Mouse (Mus musculus): Measurements from ENCODE around the gene Oas1e. TPM values are rescaled to one million over a fixed set of nuclear protein-coding genes. Genes with fewer than 3 reads are reported as not detected.

Gene Oas1e
- polyA plus RNA-seq, 1 experiment from 2014 or later = not detected

DNA sequence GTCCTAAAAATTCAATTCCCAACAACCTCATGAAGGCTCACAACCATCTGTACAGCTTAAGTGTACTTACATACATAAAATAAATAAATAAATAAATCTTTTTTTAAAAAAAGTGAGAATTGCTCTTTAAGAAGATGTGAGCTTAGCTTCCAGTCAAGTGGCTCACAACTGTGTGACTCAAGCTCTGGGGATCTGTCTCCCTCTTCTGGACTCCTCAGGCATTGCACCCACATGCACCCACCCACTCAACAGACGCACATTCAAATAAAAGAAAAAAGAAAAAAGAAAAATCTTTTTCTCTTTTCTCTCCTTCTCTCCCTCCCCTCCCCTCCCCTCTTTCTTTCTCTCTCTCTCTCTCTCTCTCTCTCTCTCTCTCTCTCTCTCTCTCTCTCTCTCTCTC, 13.7 kb downstream of the Oas1e start:
- H3K4me1 ChIP-seq (ENCODE audit: control insufficient read depth, insufficient read depth, low read length) = peaks cover 19% of the 10 kb centered on the region
- no peak overlapping the region for H3K4me2 ChIP-seq (ENCODE audit: low read depth, low read length)
- no peak overlapping the region for H3K9ac ChIP-seq (ENCODE audit: low read length)
- no peaks in the 10 kb centered on the region for H3K9me3 ChIP-seq (replicated peaks; ENCODE audit: control insufficient read depth, low read length)
- no peak overlapping the region for H3K4me3 ChIP-seq (ENCODE audit: low read length)
- H3K27me3 ChIP-seq (ENCODE audit: control insufficient read depth, insufficient read depth, low read length) = no peaks in the 10 kb centered on the region
- no peak overlapping the region for H3K27ac ChIP-seq (ENCODE audit: low read length)
- WGBS = 71% methylated on average over 1 of the region's 1 CpGs
- no peak for ATAC-seq (replicated peaks; ENCODE audit: extremely low read depth, insufficient read depth, low FRiP score)
- H3K36me3 ChIP-seq (ENCODE audit: control insufficient read depth, insufficient read depth) = no peaks in the 10 kb centered on the region

GRCm38 (mm10) chr5:120779922-120780321, 15.4 kb downstream of the Oas1e start:
- Histone ChIP-seq H3K27me3 (ENCODE audit: control insufficient read depth, insufficient read depth, low read length) (no peaks in the 10 kb centered on the region), H3K4me3 (ENCODE audit: low read length) (peak overlapping the region; percentile 16), H3K4me1 (ENCODE audit: control insufficient read depth, insufficient read depth, low read length) (peaks cover 25% of the 10 kb centered on the region), H3K4me2 (ENCODE audit: low read depth, low read length) (peak overlapping the region; percentile 55), H3K9me3 (replicated peaks; ENCODE audit: control insufficient read depth, low read length) (no peaks in the 10 kb centered on the region), H3K36me3 (ENCODE audit: control insufficient read depth, insufficient read depth) (no peaks in the 10 kb centered on the region), H3K9ac (ENCODE audit: low read length) (peak overlapping the region; percentile 44; the same call in 1 of the 2 replicates), H3K27ac (ENCODE audit: low read length) (peak overlapping the region; percentile 90)
- WGBS = 8% methylated on average over 3 of the region's 3 CpGs
- peak; percentile 53 for ATAC-seq (replicated peaks; ENCODE audit: extremely low read depth, insufficient read depth, low FRiP score)

DNA sequence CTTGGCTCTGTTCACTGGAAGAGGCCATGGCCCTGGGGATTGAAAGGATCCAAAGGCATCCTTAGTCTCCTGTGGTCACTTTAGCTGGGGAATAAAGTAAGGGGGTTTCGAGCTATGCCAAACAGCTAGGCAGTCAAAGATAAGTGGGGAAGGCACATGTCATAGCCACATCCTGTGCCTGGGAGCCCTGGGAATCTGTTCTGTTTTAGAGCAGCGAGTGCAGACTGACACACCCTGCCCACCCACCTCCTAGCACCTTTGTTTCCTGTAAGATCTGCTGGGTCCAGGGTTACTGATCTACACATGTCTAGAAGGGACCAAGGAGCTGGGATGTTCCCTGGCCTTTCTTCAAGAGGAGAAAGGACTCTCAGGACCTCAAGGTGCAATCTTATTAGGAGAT, 16.4 kb downstream of the Oas1e start:
- H3K36me3 ChIP-seq (ENCODE audit: control insufficient read depth, insufficient read depth) = no peaks in the 10 kb centered on the region
- H3K27ac ChIP-seq (ENCODE audit: low read length) = peak overlapping the region; percentile 90
- 39% methylated on average over 2 of the region's 2 CpGs for WGBS
- H3K4me2 ChIP-seq (ENCODE audit: low read depth, low read length) = no peak overlapping the region
- no peak overlapping the region for H3K4me3 ChIP-seq (ENCODE audit: low read length)
- H3K27me3 ChIP-seq (ENCODE audit: control insufficient read depth, insufficient read depth, low read length) = no peaks in the 10 kb centered on the region
- peaks cover 26% of the 10 kb centered on the region for H3K4me1 ChIP-seq (ENCODE audit: control insufficient read depth, insufficient read depth, low read length)
- H3K9ac ChIP-seq (ENCODE audit: low read length) = no peak overlapping the region
- ATAC-seq (replicated peaks; ENCODE audit: extremely low read depth, insufficient read depth, low FRiP score) = no peak
- no peaks in the 10 kb centered on the region for H3K9me3 ChIP-seq (replicated peaks; ENCODE audit: control insufficient read depth, low read length)

DNA sequence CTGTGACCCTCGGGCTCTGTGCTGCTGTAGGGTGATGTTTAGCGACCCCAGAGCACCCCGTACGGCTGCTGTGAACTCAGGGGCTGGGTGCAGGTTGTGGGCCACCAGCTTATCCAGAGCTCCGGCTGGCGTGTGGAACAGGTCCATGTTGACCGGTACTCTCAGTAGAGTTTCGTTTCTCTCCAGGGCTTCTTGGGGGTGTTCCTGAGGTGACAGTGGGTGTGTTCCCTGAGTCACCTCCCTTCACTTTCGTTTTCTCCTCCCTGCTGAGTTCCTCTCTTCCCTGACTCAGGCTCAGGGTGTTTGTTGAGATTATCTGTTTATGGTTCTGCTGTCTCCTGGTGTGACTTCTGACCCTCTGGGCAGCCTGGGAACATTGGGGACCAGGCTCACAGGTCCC, 17.9 kb downstream of the Oas1e start, which contains the start of gene Oas3:
TSS of gene Oas3 (minus strand) at position 184 of the 400 bp plus-strand sequence.
- WGBS = 68% methylated on average over 9 of the region's 9 CpGs
- Histone ChIP-seq H3K27ac (ENCODE audit: low read length) (no peak within 1 kb of the TSS), H3K4me2 (ENCODE audit: low read depth, low read length) (no peak within 1 kb of the TSS), H3K27me3 (ENCODE audit: control insufficient read depth, insufficient read depth, low read length) (no peaks in the 10 kb centered on the region), H3K4me1 (ENCODE audit: control insufficient read depth, insufficient read depth, low read length) (peaks cover 26% of the 10 kb centered on the region), H3K36me3 (ENCODE audit: control insufficient read depth, insufficient read depth) (no peaks in the 10 kb centered on the region), H3K9ac (ENCODE audit: low read length) (no peak within 1 kb of the TSS), H3K4me3 (ENCODE audit: low read length) (no peak within 1 kb of the TSS), H3K9me3 (replicated peaks; ENCODE audit: control insufficient read depth, low read length) (no peaks in the 10 kb centered on the region)
- no peak for ATAC-seq (replicated peaks; ENCODE audit: extremely low read depth, insufficient read depth, low FRiP score)

DNA sequence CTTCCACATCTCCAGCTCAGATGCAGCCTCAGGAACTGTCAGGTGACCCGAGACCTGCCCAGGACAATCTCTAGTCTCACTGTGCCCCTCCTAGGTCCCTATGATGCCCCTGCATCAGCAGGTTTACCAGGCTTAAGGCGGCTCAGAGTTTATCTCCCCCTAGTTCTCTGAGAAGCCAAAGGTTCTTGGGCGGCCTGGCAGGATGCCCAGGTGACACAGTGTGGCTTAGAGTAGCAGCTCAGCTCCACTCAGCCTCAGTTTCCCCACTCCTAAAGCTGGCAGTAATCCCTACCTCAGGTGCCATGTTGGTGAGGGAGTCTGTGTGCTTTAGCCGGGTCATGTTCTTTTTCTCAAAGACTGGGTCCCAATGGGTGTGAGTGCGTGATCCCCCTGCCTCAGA, 18.5 kb downstream of the Oas1e start:
- Histone ChIP-seq H3K9me3 (replicated peaks; ENCODE audit: control insufficient read depth, low read length) (no peaks in the 10 kb centered on the region), H3K36me3 (ENCODE audit: control insufficient read depth, insufficient read depth) (no peaks in the 10 kb centered on the region), H3K4me2 (ENCODE audit: low read depth, low read length) (no peak overlapping the region), H3K27me3 (ENCODE audit: control insufficient read depth, insufficient read depth, low read length) (no peaks in the 10 kb centered on the region), H3K9ac (ENCODE audit: low read length) (no peak overlapping the region), H3K4me1 (ENCODE audit: control insufficient read depth, insufficient read depth, low read length) (peaks cover 26% of the 10 kb centered on the region), H3K4me3 (ENCODE audit: low read length) (no peak overlapping the region), H3K27ac (ENCODE audit: low read length) (no peak overlapping the region)
- no peak for ATAC-seq (replicated peaks; ENCODE audit: extremely low read depth, insufficient read depth, low FRiP score)
- 75% methylated on average over 5 of the region's 5 CpGs for WGBS

GRCm38 (mm10) chr5:120775287-120775985, 19.9 kb downstream of the Oas1e start:
- WGBS = 59% methylated on average over 14 of the region's 14 CpGs
- peak overlapping the region; percentile 51 for H3K27ac ChIP-seq (ENCODE audit: low read length)
- peak; percentile 30 for ATAC-seq (replicated peaks; ENCODE audit: extremely low read depth, insufficient read depth, low FRiP score)

GRCm38 (mm10) chr5:120769396-120769795, 25.9 kb downstream of the Oas1e start:
- Histone ChIP-seq H3K27ac (ENCODE audit: low read length) (no peak overlapping the region), H3K4me2 (ENCODE audit: low read depth, low read length) (no peak overlapping the region), H3K9ac (ENCODE audit: low read length) (no peak overlapping the region), H3K4me1 (ENCODE audit: control insufficient read depth, insufficient read depth, low read length) (no peaks in the 10 kb centered on the region), H3K27me3 (ENCODE audit: control insufficient read depth, insufficient read depth, low read length) (no peaks in the 10 kb centered on the region), H3K36me3 (ENCODE audit: control insufficient read depth, insufficient read depth) (no peaks in the 10 kb centered on the region), H3K4me3 (ENCODE audit: low read length) (no peak overlapping the region), H3K9me3 (replicated peaks; ENCODE audit: control insufficient read depth, low read length) (no peaks in the 10 kb centered on the region)
- WGBS = 40% methylated on average over 3 of the region's 3 CpGs
- ATAC-seq (replicated peaks; ENCODE audit: extremely low read depth, insufficient read depth, low FRiP score) = no peak

More at GRCm38 (mm10) chr5:120775287-120775985, 19.9 kb downstream of the Oas1e start:
- Histone ChIP-seq H3K36me3 (ENCODE audit: control insufficient read depth, insufficient read depth) (no peaks in the 10 kb centered on the region), H3K4me1 (ENCODE audit: control insufficient read depth, insufficient read depth, low read length) (peaks cover 23% of the 10 kb centered on the region), H3K9ac (ENCODE audit: low read length) (0 out of 2 replicates have a peak overlapping the region, but pooled peaks have one; percentile 20), H3K4me2 (ENCODE audit: low read depth, low read length) (peak overlapping the region; percentile 29; the same call in 1 of the 2 replicates), H3K4me3 (ENCODE audit: low read length) (no peak overlapping the region), H3K27me3 (ENCODE audit: control insufficient read depth, insufficient read depth, low read length) (no peaks in the 10 kb centered on the region), H3K9me3 (replicated peaks; ENCODE audit: control insufficient read depth, low read length) (no peaks in the 10 kb centered on the region)

DNA sequence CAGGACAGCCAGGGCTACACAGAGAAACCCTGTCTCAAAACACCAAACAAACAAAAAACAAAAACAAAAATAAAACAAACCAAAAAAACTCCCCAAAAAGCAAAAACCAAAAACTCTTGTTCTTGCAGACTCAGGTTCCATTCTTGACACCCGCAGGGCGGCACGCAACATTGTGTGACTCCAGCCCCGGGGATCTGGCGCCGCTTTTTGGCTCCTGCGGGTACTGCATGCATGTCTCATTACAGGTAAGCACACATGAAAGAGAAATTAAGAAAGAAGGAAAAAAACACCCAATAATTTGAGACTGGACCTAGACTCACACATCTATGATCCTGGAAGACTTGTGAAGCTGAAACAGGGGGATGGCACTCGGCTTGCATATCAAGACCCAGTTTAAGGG, 30.3 kb downstream of the Oas1e start:
- Histone ChIP-seq H3K4me1 (ENCODE audit: control insufficient read depth, insufficient read depth, low read length) (no peaks in the 10 kb centered on the region; the same call in 1 of the 2 replicates), H3K27ac (ENCODE audit: low read length) (no peak overlapping the region), H3K9me3 (replicated peaks; ENCODE audit: control insufficient read depth, low read length) (no peaks in the 10 kb centered on the region), H3K9ac (ENCODE audit: low read length) (no peak overlapping the region), H3K4me3 (ENCODE audit: low read length) (no peak overlapping the region), H3K4me2 (ENCODE audit: low read depth, low read length) (no peak overlapping the region), H3K36me3 (ENCODE audit: control insufficient read depth, insufficient read depth) (no peaks in the 10 kb centered on the region), H3K27me3 (ENCODE audit: control insufficient read depth, insufficient read depth, low read length) (no peaks in the 10 kb centered on the region)
- no peak for ATAC-seq (replicated peaks; ENCODE audit: extremely low read depth, insufficient read depth, low FRiP score)
- WGBS = 60% methylated on average over 8 of the region's 8 CpGs

- no peaks in the 10 kb centered on the region for H3K27me3 ChIP-seq (ENCODE audit: control insufficient read depth, insufficient read depth, low read length)
- no peaks in the 10 kb centered on the region for H3K9me3 ChIP-seq (replicated peaks; ENCODE audit: control insufficient read depth, low read length)
- H3K9ac ChIP-seq (ENCODE audit: low read length) = no peak overlapping the region
- H3K4me1 ChIP-seq (ENCODE audit: control insufficient read depth, insufficient read depth, low read length) = no peaks in the 10 kb centered on the region; the same call in 1 of the 2 replicates
- H3K36me3 ChIP-seq (ENCODE audit: control insufficient read depth, insufficient read depth) = no peaks in the 10 kb centered on the region
- H3K27ac ChIP-seq (ENCODE audit: low read length) = 0 out of 2 replicates have a peak overlapping the region, but pooled peaks have one; percentile 8
- H3K4me3 ChIP-seq (ENCODE audit: low read length) = no peak overlapping the region
- WGBS = 27% methylated on average over 6 of the region's 6 CpGs
- ATAC-seq (replicated peaks; ENCODE audit: extremely low read depth, insufficient read depth, low FRiP score) = 0 out of 2 replicates have a peak, but pooled peaks have one; percentile 32
- H3K4me2 ChIP-seq (ENCODE audit: low read depth, low read length) = peak overlapping the region; percentile 30; the same call in 1 of the 2 replicates
Observed at GRCm38 (mm10) chr5:120761901-120762300, 33.4 kb downstream of the Oas1e start.

Data from heart, embryonic 16.5 days (tissue).